Mouse (Mus musculus): ENCODE measurements around the gene Gabra5.

- TF ChIP-seq CTCF (IDR thresholded peaks at IDR 0.05; ENCODE audit: borderline replicate concordance, extremely low read depth, insufficient read depth, insufficient read length) (no peak), POLR2A (IDR thresholded peaks at IDR 0.05; ENCODE audit: borderline replicate concordance, extremely low read depth, insufficient read depth, insufficient read length, poor library complexity, severe bottlenecking) (no peak)
Measured at GRCm38 (mm10) chr7:57491795-57492194, 18.1 kb downstream of the Gabra5 start.
